Mouse (Mus musculus): ENCODE measurements around the gene Sgca. TPM values are rescaled to one million over a fixed set of nuclear protein-coding genes. Genes with fewer than 3 reads are reported as not detected.
A peak's percentile ranks its signal among the peaks of the same experiment; 100 is the strongest.
"Not testable (repeated sequence)": the region's sequence is repeated elsewhere in the genome, so short reads cannot be mapped to it uniquely, and the experiment has no call there.

The Sgca gene
- polyA plus RNA-seq, 1 experiment from 2014 or later = not detected

- peak overlapping the region; percentile 3; the same call in 1 of the 2 replicates for H3K27ac ChIP-seq (ENCODE audit: low read depth)
These were observed 36.4 kb upstream of the Sgca start for GRCm38 (mm10) chr11:95012487-95012886.

GRCm38 (mm10) chr11:95012075-95012474 is 35.9 kb upstream of the Sgca start:
- Histone ChIP-seq H3K4me1 (ENCODE audit: insufficient read depth) (peaks cover 18% of the 10 kb centered on the region; the same call in 1 of the 2 replicates), H3K9ac (peak overlapping the region; percentile 18), H3K36me3 (ENCODE audit: insufficient read depth) (peaks cover 24% of the 10 kb centered on the region; the same call in 1 of the 2 replicates), H3K4me3 (ENCODE audit: low read depth, low read length) (peak overlapping the region; percentile 72), H3K9me3 (ENCODE audit: low read depth, low read length) (no peaks in the 10 kb centered on the region), H3K27ac (ENCODE audit: low read depth) (peak overlapping the region; percentile 3), H3K27me3 (ENCODE audit: insufficient read depth, low read length) (no peaks in the 10 kb centered on the region), H3K4me2 (peak overlapping the region; percentile 87)
- 38% methylated on average over 3 of the region's 3 CpGs for WGBS
- no peak for DNase-seq
- no peak for TF ChIP-seq CTCF (IDR thresholded peaks at IDR 0.05; ENCODE audit: low read depth)
- no peak for ATAC-seq (ENCODE audit: insufficient read depth)

More at GRCm38 (mm10) chr11:95012487-95012886, 36.4 kb upstream of the Sgca start:
- DNase-seq (no peak), ATAC-seq (ENCODE audit: insufficient read depth) (no peak)
- 36% methylated on average over 3 of the region's 3 CpGs for WGBS
- peak overlapping the region; percentile 72; the same call in 1 of the 2 replicates for H3K4me3 ChIP-seq (ENCODE audit: low read depth, low read length)
- H3K4me1 ChIP-seq (ENCODE audit: insufficient read depth) = peaks cover 18% of the 10 kb centered on the region; the same call in 1 of the 2 replicates
- no peaks in the 10 kb centered on the region for H3K9me3 ChIP-seq (ENCODE audit: low read depth, low read length)
- no peak for TF ChIP-seq CTCF (IDR thresholded peaks at IDR 0.05; ENCODE audit: low read depth)
- H3K36me3 ChIP-seq (ENCODE audit: insufficient read depth) = peaks cover 25% of the 10 kb centered on the region; the same call in 1 of the 2 replicates
- no peaks in the 10 kb centered on the region for H3K27me3 ChIP-seq (ENCODE audit: insufficient read depth, low read length)
- H3K4me2 ChIP-seq = peak overlapping the region; percentile 87; the same call in 1 of the 2 replicates
- no peak overlapping the region for H3K9ac ChIP-seq

GRCm38 (mm10) chr11:95011416-95011815 is 35.3 kb upstream of the Sgca start:
- H3K4me1 ChIP-seq (ENCODE audit: insufficient read depth) = peaks cover 18% of the 10 kb centered on the region; the same call in 1 of the 2 replicates
- peak overlapping the region; percentile 3; the same call in 1 of the 2 replicates for H3K27ac ChIP-seq (ENCODE audit: low read depth)
- H3K27me3 ChIP-seq (ENCODE audit: insufficient read depth, low read length) = no peaks in the 10 kb centered on the region
- H3K36me3 ChIP-seq (ENCODE audit: insufficient read depth) = peaks cover 19% of the 10 kb centered on the region; the same call in 1 of the 2 replicates
- no peak for DNase-seq
- no peak for TF ChIP-seq CTCF (IDR thresholded peaks at IDR 0.05; ENCODE audit: low read depth)
- peak overlapping the region; percentile 18 for H3K9ac ChIP-seq
- WGBS = 23% methylated on average over 1 of the region's 1 CpGs
- peak overlapping the region; percentile 87 for H3K4me2 ChIP-seq
- no peaks in the 10 kb centered on the region for H3K9me3 ChIP-seq (ENCODE audit: low read depth, low read length)
- no peak for ATAC-seq (ENCODE audit: insufficient read depth)
- H3K4me3 ChIP-seq (ENCODE audit: low read depth, low read length) = peak overlapping the region; percentile 72

DNA sequence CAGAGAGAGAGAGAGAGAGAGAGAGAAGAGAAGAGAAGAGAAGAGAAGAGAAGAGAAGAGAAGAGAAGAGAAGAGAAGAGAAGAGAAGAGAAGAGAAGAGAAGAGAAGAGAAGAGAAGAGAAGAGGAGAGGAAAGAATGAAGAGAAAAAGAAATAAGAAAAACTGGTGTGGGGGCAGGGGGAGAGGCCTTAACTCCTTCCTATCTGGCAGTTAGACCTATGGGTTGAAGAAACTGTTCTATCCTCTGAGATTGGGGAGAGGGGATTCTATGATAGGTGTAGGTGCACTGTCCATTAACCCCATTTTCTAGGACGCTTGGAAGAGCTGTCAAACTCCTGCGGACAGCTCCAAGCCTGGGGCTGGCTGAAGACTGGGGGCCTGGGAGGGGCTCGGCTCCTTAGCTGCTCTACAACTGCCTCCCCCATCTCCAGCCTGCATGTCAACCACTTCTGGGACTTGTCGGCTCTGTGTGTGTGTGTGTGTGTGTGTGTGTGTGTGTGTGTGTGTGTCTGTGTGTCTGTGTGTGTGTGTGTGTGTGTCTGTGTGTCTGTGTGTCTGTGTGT is 34.8 kb upstream of the Sgca start:
- Histone ChIP-seq H3K4me1 (ENCODE audit: insufficient read depth) (peaks cover 22% of the 10 kb centered on the region; the same call in 1 of the 2 replicates), H3K27ac (ENCODE audit: low read depth) (peak overlapping the region; percentile 30; the same call in 1 of the 2 replicates), H3K36me3 (ENCODE audit: insufficient read depth) (peaks cover 17% of the 10 kb centered on the region; the same call in 1 of the 2 replicates), H3K4me2 (peak overlapping the region; percentile 87), H3K9ac (peak overlapping the region; percentile 91), H3K4me3 (ENCODE audit: low read depth, low read length) (peak overlapping the region; percentile 72)
- WGBS = 6% methylated on average over 4 of the region's 4 CpGs
- not testable (repeated sequence) for DNase-seq; H3K27me3 ChIP-seq (ENCODE audit: insufficient read depth, low read length); H3K9me3 ChIP-seq (ENCODE audit: low read depth, low read length); ATAC-seq (ENCODE audit: insufficient read depth)

- WGBS = under 1% methylated on average over 37 of the region's 40 CpGs
These were observed 34.1 kb upstream of the Sgca start for GRCm38 (mm10) chr11:95010141-95010739.

DNA sequence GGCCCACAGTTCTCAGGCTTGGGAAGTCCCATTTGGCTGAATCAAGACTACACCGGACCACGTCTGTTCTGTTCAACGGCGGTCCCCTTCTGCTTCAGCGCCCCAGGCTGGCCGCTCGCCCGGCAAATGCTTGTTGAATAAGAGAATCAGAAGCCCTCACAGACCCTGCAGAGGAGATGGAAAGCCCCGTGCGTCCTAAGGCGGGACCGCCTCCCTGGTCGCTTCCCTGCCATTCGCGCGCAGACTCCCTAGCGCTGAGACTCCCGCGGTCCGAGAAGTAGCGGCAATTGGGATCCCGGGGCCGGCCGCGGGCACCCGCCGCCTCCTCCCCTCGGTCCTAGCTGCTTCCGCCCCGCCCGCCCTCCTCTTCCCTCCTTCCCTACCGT is 33.5 kb upstream of the Sgca start, which contains the start of gene Samd14:
Gene Samd14 (plus strand): TSS at position 251 of the 386 bp plus-strand sequence.
- peak; percentile 89 for DNase-seq
- Histone ChIP-seq H3K9ac (peak within 1 kb of the TSS; percentile 91), H3K9me3 (ENCODE audit: low read depth, low read length) (no peaks in the 10 kb centered on the region), H3K36me3 (ENCODE audit: insufficient read depth) (peaks cover 21% of the 10 kb centered on the region), H3K27me3 (ENCODE audit: insufficient read depth, low read length) (no peaks in the 10 kb centered on the region), H3K4me2 (peak within 1 kb of the TSS; percentile 87), H3K4me1 (ENCODE audit: insufficient read depth) (peaks cover 22% of the 10 kb centered on the region; the same call in 1 of the 2 replicates), H3K4me3 (ENCODE audit: low read depth, low read length) (peak within 1 kb of the TSS; percentile 72), H3K27ac (ENCODE audit: low read depth) (peak within 1 kb of the TSS; percentile 96)
- WGBS = under 1% methylated on average over 31 of the region's 32 CpGs
- no peak for TF ChIP-seq CTCF (IDR thresholded peaks at IDR 0.05; ENCODE audit: low read depth)
- peak; percentile 79 for ATAC-seq (ENCODE audit: insufficient read depth)

More at GRCm38 (mm10) chr11:95010141-95010739, 34.1 kb upstream of the Sgca start:
- H3K36me3 ChIP-seq (ENCODE audit: insufficient read depth) = peaks cover 21% of the 10 kb centered on the region
- ATAC-seq (ENCODE audit: insufficient read depth) (peak; percentile 14; the same call in 1 of the 2 replicates), DNase-seq (peak; percentile 39)
- peak overlapping the region; percentile 91 for H3K9ac ChIP-seq
- peak overlapping the region; percentile 96 for H3K27ac ChIP-seq (ENCODE audit: low read depth)
- H3K4me1 ChIP-seq (ENCODE audit: insufficient read depth) = peaks cover 22% of the 10 kb centered on the region; the same call in 1 of the 2 replicates
- H3K27me3 ChIP-seq (ENCODE audit: insufficient read depth, low read length) = no peaks in the 10 kb centered on the region
- TF ChIP-seq CTCF (IDR thresholded peaks at IDR 0.05; ENCODE audit: low read depth) = no peak
- H3K4me3 ChIP-seq (ENCODE audit: low read depth, low read length) = peak overlapping the region; percentile 72
- peak overlapping the region; percentile 87 for H3K4me2 ChIP-seq
- H3K9me3 ChIP-seq (ENCODE audit: low read depth, low read length) = no peaks in the 10 kb centered on the region
